ENCODE assay signal across 12 mouse cellular contexts in the genomic region with DNA sequence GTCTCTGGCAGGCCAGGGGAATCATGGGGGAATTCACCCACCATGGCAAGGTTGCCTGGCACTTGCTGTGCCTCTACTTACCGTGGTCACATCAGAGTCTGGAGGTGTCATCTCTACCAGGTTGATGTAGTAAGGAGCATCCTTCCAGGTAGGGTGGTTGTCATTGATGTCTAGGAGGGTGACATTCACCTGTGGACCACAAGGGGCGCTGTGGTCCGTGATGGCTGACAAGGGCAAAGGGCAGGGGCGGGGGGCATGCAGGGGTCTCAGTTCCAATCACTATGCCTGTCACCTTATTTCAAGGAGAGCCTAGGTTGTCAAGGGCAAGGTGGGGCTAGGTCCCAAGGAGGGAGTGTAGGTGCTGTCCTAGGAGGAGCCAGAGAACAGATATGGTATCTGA. TPM values are rescaled to one million over a fixed set of nuclear protein-coding genes. Genes with fewer than 3 reads are reported as not detected.
DNase-seq lines count a peak whose midpoint lies in the region; TF ChIP-seq lines count a peak whose summit lies in the region.
"Had no signal": no experiment of that assay in that cellular context is flagged by ENCODE, and none has a peak within 500 bp of the region (broad histone marks: within the 10 kb centered on the region; RNA-seq: fewer than 3 reads in every experiment).

No protein-coding gene starts in this region.

- no peaks in the 10 kb centered on the region for H3K36me3 ChIP-seq in small intestine, adult 2 months (ENCODE audit: control insufficient read depth, insufficient read depth, low read length)
- H3K36me3 ChIP-seq: liver, embryonic 13.5 days; midbrain, embryonic 10.5 days had no signal

- TF ChIP-seq CTCF in lung, adult 2 months (IDR thresholded peaks at IDR 0.05; ENCODE audit: insufficient read depth, low read length), result peak; percentile 53
- TF ChIP-seq CTCF in brain, embryonic 14.5 days (IDR thresholded peaks at IDR 0.05; ENCODE audit: borderline replicate concordance, extremely low read depth, insufficient read depth, insufficient read length), result peak; percentile 70
- TF ChIP-seq CTCF in small intestine, adult 2 months (IDR thresholded peaks at IDR 0.05; ENCODE audit: extremely low read depth, insufficient read length, insufficient replicate concordance, low read depth, low read length), result peak; percentile 52; the same call in 1 of the 2 replicates

- no peaks in the 10 kb centered on the region for H3K4me1 ChIP-seq in lung, adult 2 months (ENCODE audit: control insufficient read depth, insufficient read depth, low read length)
- H3K4me1 ChIP-seq in small intestine, adult 2 months (ENCODE audit: control insufficient read depth, insufficient read depth, insufficient read length, low read length), result no peaks in the 10 kb centered on the region
- H3K4me1 ChIP-seq: liver, embryonic 13.5 days; midbrain, embryonic 10.5 days had no signal

- H3K27ac ChIP-seq in small intestine, adult 2 months (ENCODE audit: insufficient read depth, low read depth, low read length), result no peak overlapping the region
- H3K27ac ChIP-seq: liver, embryonic 13.5 days; midbrain, embryonic 10.5 days had no signal

- TF ChIP-seq POLR2A in lung, adult 2 months (IDR thresholded peaks at IDR 0.05; ENCODE audit: borderline replicate concordance, extremely low read depth, low read depth, low read length), result no peak
- no peak for TF ChIP-seq POLR2A in brain, embryonic 14.5 days (IDR thresholded peaks at IDR 0.05; ENCODE audit: borderline replicate concordance, extremely low read depth, insufficient read depth, insufficient read length, poor library complexity, severe bottlenecking)
- TF ChIP-seq POLR2A in small intestine, adult 2 months (IDR thresholded peaks at IDR 0.05; ENCODE audit: low read depth, low read length), result no peak

- H3K4me3 ChIP-seq in lung, adult 2 months (replicated peaks; ENCODE audit: extremely low read depth, low read depth, low read length), result no peak overlapping the region
- no peak overlapping the region for H3K4me3 ChIP-seq in small intestine, adult 2 months (ENCODE audit: low read depth, low read length)
- H3K4me3 ChIP-seq: liver, embryonic 13.5 days; midbrain, embryonic 10.5 days had no signal

- peak; percentile 11 for DNase-seq in embryo, embryonic 10.5 days (ENCODE audit: low spot score)
- DNase-seq in embryo, embryonic 11 days, result no peak
- no peak for DNase-seq in lung, adult 2 months
- DNase-seq in lung, adult 18-20 months, result no peak
- no peak for DNase-seq in brain, embryonic 14.5 days (ENCODE audit: low read depth)
- no peak for DNase-seq in adrenal gland, postnatal 10 days
- DNase-seq in frontal cortex, postnatal 36 days (ENCODE audit: low spot score in 2 of 2), result no peak
- DNase-seq: liver, embryonic 13.5 days; right cerebral cortex, postnatal 25 days had no signal

- WGBS in lung, adult 2 months, result 40% methylated on average over 4 of the region's 4 CpGs
- 22% methylated on average over 4 of the region's 4 CpGs for WGBS in small intestine, adult 2 months

- H3K27me3 ChIP-seq in small intestine, adult 2 months (ENCODE audit: control insufficient read depth, insufficient read depth, low read length), result no peaks in the 10 kb centered on the region
- H3K27me3 ChIP-seq: liver, embryonic 13.5 days had no signal

RNA-seq across cellular contexts. Expression of a gene that starts 20.1 kb away (rescaled TPM):
- polyA plus RNA-seq in lung, adult 2 months (2012; rRNA removed), result 0.33 and 1.2 TPM in 2 replicates
- polyA plus RNA-seq in brain, embryonic 14.5 days (2012; rRNA removed), result 6.5 and 9.1 TPM in 2 replicates
- polyA plus RNA-seq in small intestine, adult 2 months (2012; rRNA removed), result 0.41 and 0.51 TPM in 2 replicates
- not detected for total RNA-seq in adrenal gland, postnatal 10 days (2021)
- polyA plus RNA-seq: heart, embryonic 14.5 days; liver, embryonic 13.5 days had no signal
